Mouse (Mus musculus) forebrain, embryonic 10.5 days (tissue): ENCODE data around the gene Atp1b1. TPM values are rescaled to one million over a fixed set of nuclear protein-coding genes. Genes with fewer than 3 reads are reported as not detected.

Experiments used
- DNase-seq: peaks from one replicate; pipeline ENCODE4 v3.0.0-alpha.2; 2017; ENCODE audit warnings: low spot score; ENCODE audit errors: extremely low spot score
- H3K27ac ChIP-seq: fragments of 300-500 bp; sonication (generic); 2 replicates; pipeline ENCODE4 v1.5.1; 2016; ENCODE audit warnings: mild to moderate bottlenecking
- H3K27me3 ChIP-seq: fragments of 300-500 bp; sonication (generic); 2 replicates; pipeline ENCODE4 v1.6.1; 2016; ENCODE audit warnings: mild to moderate bottlenecking; ENCODE audit not compliant: poor library complexity, severe bottlenecking
- H3K36me3 ChIP-seq: fragments of 300-500 bp; sonication (generic); replicated peaks from 2 replicates; pipeline ENCODE4 v1.6.1; 2016; ENCODE audit warnings: mild to moderate bottlenecking, moderate library complexity
- H3K4me1 ChIP-seq: fragments of 300-500 bp; sonication (generic); 2 replicates; pipeline ENCODE4 v1.6.1; 2016
- H3K4me3 ChIP-seq: fragments of 300-500 bp; sonication (generic); 2 replicates; pipeline ENCODE4 v1.5.1; 2016; ENCODE audit warnings: mild to moderate bottlenecking, moderate library complexity
- H3K9me3 ChIP-seq: fragments of 300-500 bp; sonication (generic); 2 replicates; pipeline ENCODE4 v1.6.1; 2016; ENCODE audit warnings: mild to moderate bottlenecking, moderate library complexity
- WGBS: fragments of 180-500 bp; shearing (Covaris S2); methylation state at CpG from one replicate; pipeline ENCODE4 v1.1.7; 2016; 5-methylcytosine and 5-hydroxymethylcytosine counted together
- polyA plus RNA-seq: library from polyadenylated mRNA; unstranded; fragments of >200 nt; fragmentation: Nextera tagmentation; extraction: Ambion mirVana; gene quantifications from 2 replicates; pipeline ENCODE4 v1.2.1, GENCODE M21; 2016

Atp1b1 gene
- polyA plus RNA-seq, 1 experiment from 2014 or later, result 9.9 TPM

GRCm38 (mm10) chr1:164419401-164419800, 38.8 kb downstream of the Atp1b1 start:
- Histone ChIP-seq H3K27me3 (no peaks in the 10 kb centered on the region), H3K9me3 (no peaks in the 10 kb centered on the region), H3K36me3 (no peaks in the 10 kb centered on the region), H3K27ac (no peak overlapping the region), H3K4me1 (peaks cover 7% of the 10 kb centered on the region; the same call in 1 of the 2 replicates), H3K4me3 (no peak overlapping the region)
- DNase-seq, result no peak
- 94% methylated on average over 8 of the region's 8 CpGs for WGBS

- no peak overlapping the region for H3K4me3 ChIP-seq
- peaks cover 6% of the 10 kb centered on the region for H3K36me3 ChIP-seq
- no peak for DNase-seq
- 85% methylated on average over 10 of the region's 10 CpGs for WGBS
- peaks cover 7% of the 10 kb centered on the region; the same call in 1 of the 2 replicates for H3K4me1 ChIP-seq
- no peaks in the 10 kb centered on the region for H3K27me3 ChIP-seq
- no peaks in the 10 kb centered on the region for H3K9me3 ChIP-seq
- no peak overlapping the region for H3K27ac ChIP-seq
These were observed 39.8 kb downstream of the Atp1b1 start for GRCm38 (mm10) chr1:164418320-164418719.

GRCm38 (mm10) chr1:164417604-164418003, 40.6 kb downstream of the Atp1b1 start:
- Histone ChIP-seq H3K9me3 (no peaks in the 10 kb centered on the region), H3K4me1 (peaks cover 7% of the 10 kb centered on the region; the same call in 1 of the 2 replicates), H3K27me3 (no peaks in the 10 kb centered on the region), H3K27ac (no peak overlapping the region), H3K36me3 (peaks cover 13% of the 10 kb centered on the region), H3K4me3 (no peak overlapping the region)
- no peak for DNase-seq
- WGBS, result 90% methylated on average over 3 of the region's 3 CpGs

- DNase-seq, result no peak
- Histone ChIP-seq H3K36me3 (peaks cover 14% of the 10 kb centered on the region), H3K4me3 (no peak overlapping the region), H3K4me1 (peaks cover 7% of the 10 kb centered on the region; the same call in 1 of the 2 replicates), H3K27ac (no peak overlapping the region), H3K27me3 (no peaks in the 10 kb centered on the region), H3K9me3 (no peaks in the 10 kb centered on the region)
- WGBS, result 92% methylated on average over 12 of the region's 12 CpGs
These were observed 41.3 kb downstream of the Atp1b1 start for GRCm38 (mm10) chr1:164416692-164417394.

- Histone ChIP-seq H3K4me1 (peaks cover 7% of the 10 kb centered on the region; the same call in 1 of the 2 replicates), H3K9me3 (no peaks in the 10 kb centered on the region), H3K4me3 (no peak overlapping the region), H3K27me3 (no peaks in the 10 kb centered on the region), H3K27ac (no peak overlapping the region), H3K36me3 (peaks cover 14% of the 10 kb centered on the region)
- DNase-seq, result no peak
- WGBS, result 89% methylated on average over 2 of the region's 2 CpGs
These were observed 42.8 kb downstream of the Atp1b1 start for GRCm38 (mm10) chr1:164415347-164415751.

- Histone ChIP-seq H3K4me1 (peaks cover 14% of the 10 kb centered on the region), H3K36me3 (peaks cover 14% of the 10 kb centered on the region), H3K4me3 (no peak overlapping the region), H3K9me3 (no peaks in the 10 kb centered on the region), H3K27me3 (no peaks in the 10 kb centered on the region), H3K27ac (no peak overlapping the region)
- DNase-seq, result no peak
- 95% methylated on average over 11 of the region's 11 CpGs for WGBS
These were observed 44.5 kb downstream of the Atp1b1 start for GRCm38 (mm10) chr1:164413608-164414007.

- WGBS, result 94% methylated on average over 9 of the region's 9 CpGs
- Histone ChIP-seq H3K4me1 (peaks cover 21% of the 10 kb centered on the region), H3K27ac (no peak overlapping the region), H3K36me3 (peaks cover 14% of the 10 kb centered on the region), H3K4me3 (no peak overlapping the region), H3K9me3 (no peaks in the 10 kb centered on the region), H3K27me3 (no peaks in the 10 kb centered on the region)
- DNase-seq, result no peak
These were observed 45.2 kb downstream of the Atp1b1 start for GRCm38 (mm10) chr1:164412906-164413305.

- H3K27me3 ChIP-seq, result no peaks in the 10 kb centered on the region
- no peak overlapping the region for H3K4me3 ChIP-seq
- H3K27ac ChIP-seq, result no peak overlapping the region
- H3K4me1 ChIP-seq, result peaks cover 34% of the 10 kb centered on the region
- H3K36me3 ChIP-seq, result peaks cover 14% of the 10 kb centered on the region
- no peak for DNase-seq
- 93% methylated on average over 7 of the region's 7 CpGs for WGBS
- H3K9me3 ChIP-seq, result no peaks in the 10 kb centered on the region
These were observed 46.8 kb downstream of the Atp1b1 start for GRCm38 (mm10) chr1:164411306-164411705.

GRCm38 (mm10) chr1:164408655-164409054, 49.5 kb downstream of the Atp1b1 start:
- no peak overlapping the region for H3K4me3 ChIP-seq
- H3K36me3 ChIP-seq, result peaks cover 20% of the 10 kb centered on the region
- no peak overlapping the region for H3K27ac ChIP-seq
- DNase-seq, result no peak
- H3K4me1 ChIP-seq, result peaks cover 29% of the 10 kb centered on the region
- H3K27me3 ChIP-seq, result no peaks in the 10 kb centered on the region
- H3K9me3 ChIP-seq, result no peaks in the 10 kb centered on the region
- 27% methylated on average over 2 of the region's 2 CpGs for WGBS

- Histone ChIP-seq H3K27me3 (no peaks in the 10 kb centered on the region), H3K9me3 (peaks cover 7% of the 10 kb centered on the region; the same call in 1 of the 2 replicates), H3K4me1 (peaks cover 29% of the 10 kb centered on the region), H3K27ac (no peak overlapping the region), H3K4me3 (no peak overlapping the region), H3K36me3 (peaks cover 27% of the 10 kb centered on the region)
- 56% methylated on average over 5 of the region's 5 CpGs for WGBS
- no peak for DNase-seq
These were observed 51.6 kb downstream of the Atp1b1 start for GRCm38 (mm10) chr1:164406506-164406905.

GRCm38 (mm10) chr1:164405385-164405802, 52.8 kb downstream of the Atp1b1 start:
- WGBS, result 81% methylated on average over 5 of the region's 5 CpGs

GRCm38 (mm10) chr1:164399578-164399977, 58.6 kb downstream of the Atp1b1 start:
- peaks cover 25% of the 10 kb centered on the region for H3K36me3 ChIP-seq
- H3K4me1 ChIP-seq, result peaks cover 15% of the 10 kb centered on the region
- WGBS, result 94% methylated on average over 3 of the region's 3 CpGs
- H3K9me3 ChIP-seq, result peaks cover 7% of the 10 kb centered on the region; the same call in 1 of the 2 replicates
- no peak overlapping the region for H3K27ac ChIP-seq
- H3K27me3 ChIP-seq, result no peaks in the 10 kb centered on the region
- H3K4me3 ChIP-seq, result no peak overlapping the region
- no peak for DNase-seq

More at GRCm38 (mm10) chr1:164405385-164405802, 52.8 kb downstream of the Atp1b1 start:
- Histone ChIP-seq H3K9me3 (peaks cover 7% of the 10 kb centered on the region; the same call in 1 of the 2 replicates), H3K4me3 (no peak overlapping the region), H3K4me1 (peaks cover 29% of the 10 kb centered on the region), H3K27me3 (no peaks in the 10 kb centered on the region), H3K27ac (no peak overlapping the region), H3K36me3 (peaks cover 27% of the 10 kb centered on the region)
- no peak for DNase-seq

- Histone ChIP-seq H3K27ac (no peak overlapping the region), H3K9me3 (peaks cover 7% of the 10 kb centered on the region; the same call in 1 of the 2 replicates), H3K4me1 (peaks cover 15% of the 10 kb centered on the region), H3K4me3 (no peak overlapping the region), H3K36me3 (peaks cover 9% of the 10 kb centered on the region), H3K27me3 (no peaks in the 10 kb centered on the region)
- DNase-seq, result no peak
- WGBS, result 78% methylated on average over 4 of the region's 4 CpGs
These were observed 60.5 kb downstream of the Atp1b1 start for GRCm38 (mm10) chr1:164397672-164398071.
